Mouse (Mus musculus): ENCODE results near the gene Tnfrsf11a.

DNA sequence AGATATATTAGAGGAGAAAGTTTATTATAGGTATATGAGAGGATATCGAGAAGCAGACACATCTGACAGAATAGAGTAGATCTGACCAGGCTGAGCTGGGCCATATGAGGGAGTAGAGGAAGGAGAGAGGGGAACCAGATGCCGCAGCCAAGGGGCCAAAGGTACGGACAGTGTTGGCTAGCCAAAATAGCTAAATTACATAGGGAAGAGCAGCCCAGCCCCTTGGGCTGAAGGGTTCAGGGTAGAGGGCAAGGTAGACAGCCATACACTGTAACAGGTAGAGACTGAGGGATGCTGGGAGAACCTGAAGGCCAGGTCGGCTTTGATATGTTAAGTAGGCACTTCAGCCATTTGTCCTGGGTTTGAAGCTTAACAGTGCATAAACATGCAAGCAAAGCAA lies 21.7 kb upstream of the Tnfrsf11a start:
- TF ChIP-seq TAL1 (conservative IDR thresholded peaks at IDR 0.05; ENCODE audit: low read depth, low read length) = no peak
- TF ChIP-seq CTCF (IDR thresholded peaks at IDR 0.05; ENCODE audit: low read depth, low read length) = no peak
- TF ChIP-seq GATA1 (IDR thresholded peaks at IDR 0.05; ENCODE audit: borderline replicate concordance, low read length) = no peak
